Mouse (Mus musculus) testis, adult 2 months (tissue): Measurements from ENCODE around the gene Rnd2. TPM values are rescaled to one million over a fixed set of nuclear protein-coding genes. Genes with fewer than 3 reads are reported as not detected.
A peak's percentile ranks its signal among the peaks of the same experiment; 100 is the strongest.

Source experiments
- H3K27ac ChIP-seq: fragments of 200-500 bp; 2 replicates; pipeline ENCODE4 v1.5.1; 2012; ENCODE audit warnings: low read depth, low read length; ENCODE audit not compliant: control insufficient read depth, insufficient read depth
- H3K27me3 ChIP-seq: fragments of 200-500 bp; 2 replicates; pipeline ENCODE4 v1.6.1; 2012; ENCODE audit warnings: mild to moderate bottlenecking, low read length, moderate library complexity; ENCODE audit not compliant: control insufficient read depth, insufficient read depth
- H3K36me3 ChIP-seq: fragments of 200-500 bp; 2 replicates; pipeline ENCODE4 v1.6.1; 2012; ENCODE audit warnings: mild to moderate bottlenecking, low read length; ENCODE audit not compliant: control insufficient read depth, insufficient read depth
- H3K4me1 ChIP-seq: fragments of 200-500 bp; 2 replicates; pipeline ENCODE4 v1.6.1; 2012; ENCODE audit warnings: low read length; ENCODE audit not compliant: control insufficient read depth, insufficient read depth
- H3K4me3 ChIP-seq: fragments of 200-500 bp; 2 replicates; pipeline ENCODE4 v1.5.1; 2012; ENCODE audit warnings: low read depth, mild to moderate bottlenecking, low read length, moderate library complexity, mixed read lengths; ENCODE audit not compliant: control insufficient read depth
- CTCF ChIP-seq: fragments of 200-500 bp; IDR thresholded peaks from 2 replicates; pipeline ENCODE4 v1.5.1; 2012; ENCODE audit warnings: low read depth, mild to moderate bottlenecking, inconsistent platforms, low read length, moderate library complexity; ENCODE audit not compliant: control insufficient read depth, insufficient read depth, insufficient replicate concordance
- POLR2A ChIP-seq: fragments of 200-500 bp; IDR thresholded peaks from 2 replicates; pipeline ENCODE4 v1.6.1; 2012; ENCODE audit warnings: low read depth, mild to moderate bottlenecking, inconsistent platforms, low read length, moderate library complexity; ENCODE audit not compliant: control insufficient read depth
- polyA plus RNA-seq: library from polyadenylated mRNA; depleted of rRNA; stranded (reverse); fragments of >200 nt; gene quantifications from 2 replicates; pipeline ENCODE4 v1.2.3, GENCODE M21; 2012; rRNA removed

The Rnd2 gene
- 19.2 and 21.1 TPM in 2 replicates for polyA plus RNA-seq

DNA sequence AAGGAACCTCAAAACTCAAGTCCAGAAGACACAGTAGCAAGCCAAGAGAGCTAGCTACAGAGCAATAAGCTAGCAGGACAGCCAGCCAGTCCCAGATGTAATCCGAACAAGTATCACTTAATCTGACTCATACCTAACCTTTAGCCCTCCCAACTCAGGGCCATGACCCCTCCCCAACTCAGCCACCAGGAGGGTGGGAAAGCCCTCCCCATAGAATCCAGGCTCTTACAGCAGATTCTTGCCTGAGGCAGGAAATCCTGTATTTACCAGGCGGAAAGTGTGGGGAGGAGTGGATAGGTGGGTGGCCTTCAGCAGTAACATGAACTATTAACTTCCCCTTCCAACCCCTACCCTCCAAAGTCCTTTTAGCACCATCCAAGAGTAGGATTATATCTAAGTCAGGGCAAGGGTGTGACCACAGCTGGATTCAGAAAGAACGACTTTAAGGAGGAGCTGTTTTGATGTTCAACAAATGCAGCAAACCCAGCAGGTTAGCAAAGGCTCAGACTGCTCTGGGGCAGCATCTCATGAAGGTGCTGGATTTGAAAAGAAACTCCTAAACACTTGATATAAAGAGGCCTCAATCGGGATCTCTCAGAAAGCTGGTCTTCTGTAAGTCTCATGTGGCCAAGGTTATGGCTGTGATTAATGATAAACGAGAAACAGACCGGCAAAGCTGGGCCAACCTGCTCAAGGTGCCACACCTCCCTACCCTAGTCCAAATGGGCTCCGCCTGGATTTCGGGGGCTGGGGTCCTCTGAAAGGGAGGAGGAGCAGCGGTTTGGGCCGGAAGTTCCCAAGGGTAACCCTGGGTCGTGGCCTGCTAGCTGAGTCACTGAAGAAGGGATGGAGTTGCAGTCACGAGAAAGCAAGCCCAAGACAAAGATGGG lies at the start of gene Rnd2:
Gene Rnd2 (plus strand): TSS at position 789 of the 890 bp plus-strand sequence.
- no peak for TF ChIP-seq POLR2A
- no peak for TF ChIP-seq CTCF
- Histone ChIP-seq H3K4me1 (peaks cover 30% of the 10 kb centered on the region), H3K36me3 (no peaks in the 10 kb centered on the region), H3K27me3 (no peaks in the 10 kb centered on the region), H3K4me3 (peak within 1 kb of the TSS; percentile 91), H3K27ac (peak within 1 kb of the TSS; percentile 44)

DNA sequence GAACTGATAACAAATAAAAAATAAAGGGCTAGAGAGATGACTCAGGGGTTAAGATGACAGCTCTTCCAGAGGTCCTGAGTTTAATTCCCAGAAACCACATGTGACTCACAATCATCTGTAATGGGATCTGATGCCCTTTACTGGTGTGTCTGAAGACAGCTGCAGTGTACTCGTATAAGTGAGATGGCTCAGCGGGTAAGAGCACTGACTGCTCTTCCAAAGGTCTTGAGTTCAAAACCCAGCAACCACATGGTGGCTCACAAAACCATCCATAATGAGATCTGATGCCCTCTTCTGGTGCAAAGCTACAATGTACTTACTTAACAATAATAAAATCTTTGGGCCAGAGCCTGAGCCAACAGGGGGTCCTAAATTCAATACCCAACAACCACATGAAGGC lies 49.5 kb upstream of the Rnd2 start:
- H3K27ac ChIP-seq = no peak overlapping the region
- H3K27me3 ChIP-seq = no peaks in the 10 kb centered on the region
- no peak overlapping the region for H3K4me3 ChIP-seq
- TF ChIP-seq POLR2A = no peak
- no peak for TF ChIP-seq CTCF
- peaks cover 6% of the 10 kb centered on the region for H3K36me3 ChIP-seq
- H3K4me1 ChIP-seq = no peaks in the 10 kb centered on the region; the same call in none of the 2 replicates

DNA sequence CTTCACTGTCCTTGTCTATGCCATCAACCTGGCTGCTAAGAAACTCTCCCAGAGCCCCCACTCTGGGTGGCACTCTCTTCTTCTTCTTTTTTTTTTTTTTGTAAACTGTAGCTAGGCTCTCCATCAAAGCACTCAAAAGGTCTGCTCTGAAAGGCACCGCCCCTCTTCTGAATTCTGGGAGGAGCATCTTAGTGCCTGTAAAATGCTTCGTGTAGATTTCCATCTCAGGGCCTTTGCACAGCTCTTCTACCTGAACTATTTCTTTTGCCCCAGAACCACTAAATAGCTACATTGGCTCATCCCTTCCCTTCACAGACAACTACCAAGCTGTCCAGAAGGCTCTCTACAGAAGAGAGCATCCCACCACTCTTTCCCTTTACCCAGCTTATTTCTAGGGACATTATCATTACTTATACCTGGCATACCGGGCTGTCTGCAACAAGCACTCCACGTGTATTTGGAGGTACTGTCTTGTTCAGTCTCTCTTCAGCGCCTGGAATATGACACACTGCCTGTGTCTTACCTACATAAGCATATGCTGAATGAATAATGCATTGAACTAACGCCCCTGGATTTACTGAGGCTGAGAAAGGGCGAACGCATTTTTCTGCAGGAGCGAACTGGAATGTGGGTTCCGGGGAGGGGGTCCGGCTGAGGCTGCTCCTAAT lies 48.2 kb upstream of the Rnd2 start:
- Histone ChIP-seq H3K4me1 (no peaks in the 10 kb centered on the region; the same call in none of the 2 replicates), H3K27me3 (no peaks in the 10 kb centered on the region), H3K27ac (peak overlapping the region; percentile 74; the same call in 1 of the 2 replicates), H3K36me3 (peaks cover 2% of the 10 kb centered on the region), H3K4me3 (peak overlapping the region; percentile 99)
- TF ChIP-seq CTCF (no peak), POLR2A (no peak)

DNA sequence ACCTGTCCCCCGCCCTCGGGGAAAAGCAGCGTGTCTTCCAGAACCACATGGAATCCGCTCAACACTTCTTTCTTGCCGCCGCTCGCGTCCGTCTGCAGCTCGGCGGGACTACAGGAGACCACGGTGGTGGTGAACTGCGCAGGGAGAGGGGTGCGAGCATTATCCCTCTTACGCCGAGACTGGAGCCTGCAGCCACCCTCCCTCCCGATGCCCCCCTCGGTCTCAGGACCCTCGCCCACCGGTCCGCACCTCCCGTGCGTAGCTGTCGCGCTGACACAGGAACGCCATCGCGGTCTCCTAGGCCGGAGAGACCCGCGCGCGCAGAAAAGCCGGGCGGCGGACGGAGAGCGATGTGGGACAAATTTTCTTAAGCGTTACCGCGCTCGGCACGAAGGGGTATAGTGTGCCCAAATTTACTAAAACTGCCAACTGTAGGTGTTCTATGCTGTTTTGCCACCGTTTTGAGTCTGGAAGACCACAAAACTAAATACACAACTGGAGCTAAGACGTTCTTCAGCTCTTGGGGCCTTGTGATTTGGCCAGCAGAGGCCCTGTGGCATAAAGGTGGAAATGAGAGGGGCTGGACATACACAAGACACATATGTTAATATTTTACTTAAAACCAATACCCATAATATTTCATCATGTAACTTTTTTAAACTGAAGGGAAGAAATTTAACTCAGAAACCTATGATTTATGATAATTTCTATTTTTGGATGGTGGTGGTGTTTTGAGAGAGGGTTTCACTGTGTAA lies 47.5 kb upstream of the Rnd2 start, which contains the start of gene Aarsd1:
Gene Aarsd1 (minus strand): TSS at position 515 of the 755 bp plus-strand sequence.
- Histone ChIP-seq H3K4me1 (no peaks in the 10 kb centered on the region; the same call in none of the 2 replicates), H3K4me3 (peak within 1 kb of the TSS; percentile 99), H3K36me3 (peaks cover 2% of the 10 kb centered on the region), H3K27me3 (no peaks in the 10 kb centered on the region), H3K27ac (peak within 1 kb of the TSS; percentile 76; the same call in 1 of the 2 replicates)
- peak; percentile 79 for TF ChIP-seq POLR2A
- TF ChIP-seq CTCF = no peak

DNA sequence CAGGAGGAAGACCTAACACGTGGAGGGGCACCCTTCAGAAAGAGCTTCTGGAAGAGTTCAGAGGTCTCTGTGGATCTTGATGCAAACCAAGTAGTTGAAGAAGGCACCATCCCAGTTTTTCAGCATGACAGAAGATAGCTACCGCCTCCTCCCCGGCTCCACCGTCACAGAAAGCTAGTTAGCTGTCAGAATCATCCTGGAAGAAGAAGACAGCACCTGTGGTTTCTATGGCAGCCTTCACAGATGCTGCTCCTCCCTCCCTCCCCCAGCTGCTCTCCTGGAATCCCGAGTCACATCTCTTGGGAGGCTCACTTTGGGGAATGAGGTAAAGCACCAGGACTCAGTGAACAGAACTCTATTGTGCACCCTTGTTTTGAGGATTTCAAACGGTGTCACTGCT lies 45.8 kb upstream of the Rnd2 start:
- TF ChIP-seq POLR2A = no peak
- no peak for TF ChIP-seq CTCF
- Histone ChIP-seq H3K4me1 (peaks cover 1% of the 10 kb centered on the region), H3K27ac (no peak overlapping the region), H3K4me3 (no peak overlapping the region), H3K36me3 (no peaks in the 10 kb centered on the region), H3K27me3 (no peaks in the 10 kb centered on the region)

DNA sequence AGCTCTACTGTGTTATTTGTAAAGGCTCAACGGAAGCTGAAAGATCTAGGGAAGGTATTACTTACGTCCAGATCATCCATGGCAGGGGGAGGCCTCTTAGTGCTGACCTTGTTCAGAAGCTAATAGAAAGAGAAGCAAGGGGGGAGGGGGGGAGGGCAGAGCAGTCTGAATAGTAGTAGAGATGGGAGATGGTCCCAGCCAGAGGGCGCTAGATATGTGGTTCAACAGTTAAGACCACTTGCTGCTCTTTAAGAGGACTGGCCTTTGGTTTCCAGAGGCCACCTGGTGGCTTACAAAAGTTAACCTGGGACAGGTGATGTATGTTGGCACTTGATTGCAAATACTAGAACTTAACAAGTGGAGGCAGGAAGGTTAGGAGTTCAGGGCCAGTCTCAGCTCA lies 45.2 kb upstream of the Rnd2 start:
- H3K27ac ChIP-seq = no peak overlapping the region
- peaks cover 3% of the 10 kb centered on the region for H3K4me1 ChIP-seq
- no peak overlapping the region for H3K4me3 ChIP-seq
- TF ChIP-seq CTCF (no peak), POLR2A (no peak)
- no peaks in the 10 kb centered on the region for H3K36me3 ChIP-seq
- no peaks in the 10 kb centered on the region for H3K27me3 ChIP-seq
